Mouse (Mus musculus) heart, adult 2 months (tissue): Measurements from ENCODE around the gene Ctrc.

Experiments used
- CTCF ChIP-seq: fragments of 200-600 bp; IDR thresholded peaks from 2 replicates; pipeline ENCODE4 v1.8.1; 2022; ENCODE audit warnings: antibody characterized with exemption, mild to moderate bottlenecking, moderate library complexity
- POLR2A ChIP-seq: fragments of 200-500 bp; IDR thresholded peaks from 2 replicates; pipeline ENCODE4 v1.6.1; 2011; ENCODE audit warnings: mild to moderate bottlenecking, low read depth, low read length, control low read depth; ENCODE audit not compliant: insufficient read depth

- no peak for TF ChIP-seq CTCF
- TF ChIP-seq POLR2A = no peak
Observed at GRCm38 (mm10) chr4:141822979-141823378, 23.2 kb downstream of the Ctrc start.
